Mouse (Mus musculus) left cerebral cortex, postnatal 14 days (tissue): ENCODE data around the gene Ncbp1. TPM values are rescaled to one million over a fixed set of nuclear protein-coding genes. Genes with fewer than 3 reads are reported as not detected.
"Not testable (repeated sequence)": the region's sequence is repeated elsewhere in the genome, so short reads cannot be mapped to it uniquely, and the experiment has no call there.

Experiments
- DNase-seq, 2 experiments: peaks; one replicate each; pipeline ENCODE4 v3.0.0; 2021 to 2022; ENCODE audit warnings: low spot score in 2 of 2, mixed read lengths in 1 of 2
- intact Hi-C: fragments of 180-260 bp; cut with DNase I; formaldehyde crosslinking; loops from one replicate; pipeline ENCODE4 v1.15.1; 2025
- total RNA-seq, 2 experiments: library from RNA; stranded (reverse); gene quantifications; 2 replicates each; pipeline ENCODE4 v1.2.3; 2021

The Ncbp1 gene
- total RNA-seq, 2 experiments from 2014 or later = 48.8 to 53.2 TPM

GRCm38 (mm10) chr4:46185890-46186289, 47.5 kb downstream of the Ncbp1 start:
- intact Hi-C loops = no loop called here
- DNase-seq = no peak

GRCm38 (mm10) chr4:46186466-46186865, 48.1 kb downstream of the Ncbp1 start:
- DNase-seq = no peak
- intact Hi-C loops = no loop called here

- DNase-seq = peak in 1 of 2 experiments; percentile 45
- intact Hi-C loops = not testable (repeated sequence)
Measured at GRCm38 (mm10) chr4:46192011-46192410, 53.6 kb downstream of the Ncbp1 start.

GRCm38 (mm10) chr4:46195781-46196487, 57.5 kb downstream of the Ncbp1 start, which contains the start of gene Xpa:
Gene Xpa, minus strand, starts transcription at chr4:46196311.
- DNase-seq = peak; percentile 96 to 98
- intact Hi-C loops = loop anchor here (5.0 kb wide), 1 partner anchor 261 kb away; no protein-coding TSS in a partner anchor

- peak in 1 of 2 experiments; percentile 66 for DNase-seq
- intact Hi-C loops = loop anchor here (5.0 kb wide), 1 partner anchor 261 kb away; no protein-coding TSS in a partner anchor
Measured at GRCm38 (mm10) chr4:46196513-46196912, 58.1 kb downstream of the Ncbp1 start.

- no peak for DNase-seq
- intact Hi-C loops = loop anchor here (5.0 kb wide), 1 partner anchor 259 kb away; no protein-coding TSS in a partner anchor
Measured at GRCm38 (mm10) chr4:46198064-46198463, 59.7 kb downstream of the Ncbp1 start.

GRCm38 (mm10) chr4:46201834-46202561, 63.6 kb downstream of the Ncbp1 start:
- DNase-seq = peak; percentile 74 to 81
- intact Hi-C loops = loop anchor here (2.0 to 5.0 kb wide), 3 partner anchors 103 to 173 kb away; partner anchors contain the start of gene Foxe1

GRCm38 (mm10) chr4:46202562-46203126, 64.2 kb downstream of the Ncbp1 start:
- no peak for DNase-seq
- intact Hi-C loops = loop anchor here (2.0 to 5.0 kb wide), 2 partner anchors 140 to 172 kb away; partner anchors contain the start of gene Foxe1

GRCm38 (mm10) chr4:46221090-46221489, 82.7 kb downstream of the Ncbp1 start:
- intact Hi-C loops = no loop called here
- DNase-seq = no peak

Other genes starting within 250 kb of the Ncbp1 start
- gene Ccdc180, start 248.3 kb upstream of the Ncbp1 start, total RNA-seq = under 1 TPM in 1 of 2 experiments, not detected in 1; 0.13 TPM
- gene Tdrd7, start 173.3 kb upstream of the Ncbp1 start, total RNA-seq = 10 to 100 TPM; 20.7 to 20.9 TPM
- 10 to 100 TPM; 23.6 to 25.1 TPM for gene Tmod1, start 99.7 kb upstream of the Ncbp1 start, total RNA-seq
- 10 to 100 TPM; 12.9 to 18.1 TPM for gene Tstd2, start 81 bp downstream of the Ncbp1 start, total RNA-seq
- gene Xpa, start 57.7 kb downstream of the Ncbp1 start, total RNA-seq = 10 to 100 TPM; 11.5 to 11.8 TPM
- gene Foxe1, start 205.0 kb downstream of the Ncbp1 start, total RNA-seq = not detected